Mouse (Mus musculus) intestine, postnatal 0 days (tissue): ENCODE data around the gene Pus10. TPM values are rescaled to one million over a fixed set of nuclear protein-coding genes. Genes with fewer than 3 reads are reported as not detected.

Source experiments
- ATAC-seq: fragments of 200-750 bp; cut with Nextera tagmentation; 2 replicates; pipeline ENCODE4 v1.8.0; 2017; ENCODE audit warnings: mild to moderate bottlenecking, moderate TSS enrichment, moderate library complexity
- H3K27ac ChIP-seq: fragments of 300-500 bp; sonication (generic); 2 replicates; pipeline ENCODE4 v1.5.1; 2014; ENCODE audit warnings: mild to moderate bottlenecking, low read depth, low read length, moderate library complexity
- H3K27me3 ChIP-seq: fragments of 300-500 bp; sonication (generic); replicated peaks from 2 replicates; pipeline ENCODE4 v1.6.1; 2014; ENCODE audit warnings: low read length, mixed read lengths; ENCODE audit not compliant: control insufficient read depth, insufficient read depth
- H3K36me3 ChIP-seq: fragments of 300-500 bp; sonication (generic); 2 replicates; pipeline ENCODE4 v1.6.1; 2014; ENCODE audit warnings: mild to moderate bottlenecking, moderate library complexity; ENCODE audit not compliant: control insufficient read depth, insufficient read depth
- H3K4me1 ChIP-seq: fragments of 300-500 bp; sonication (generic); replicated peaks from 2 replicates; pipeline ENCODE4 v1.6.1; 2014; ENCODE audit warnings: antibody characterized with exemption, low read length, mixed read lengths; ENCODE audit not compliant: control insufficient read depth, insufficient read depth
- H3K4me2 ChIP-seq: fragments of 300-500 bp; sonication (generic); replicated peaks from 2 replicates; pipeline ENCODE4 v1.6.1; 2014; ENCODE audit warnings: low read depth, mild to moderate bottlenecking, moderate library complexity
- H3K4me3 ChIP-seq: fragments of 300-500 bp; sonication (generic); 2 replicates; pipeline ENCODE4 v1.5.1; 2014; ENCODE audit warnings: low read depth, low read length
- H3K9ac ChIP-seq: fragments of 300-500 bp; sonication (generic); 2 replicates; pipeline ENCODE4 v1.6.1; 2014; ENCODE audit warnings: mild to moderate bottlenecking, low read depth, low read length
- H3K9me3 ChIP-seq: fragments of 300-500 bp; sonication (generic); 2 replicates; pipeline ENCODE4 v1.6.1; 2016; ENCODE audit warnings: mixed run types; ENCODE audit not compliant: control insufficient read depth
- CTCF ChIP-seq: sonication (generic); IDR thresholded peaks from 2 replicates; pipeline ENCODE4 v1.5.1; 2016; ENCODE audit warnings: low read depth, mild to moderate bottlenecking, control low read depth, antibody characterized with exemption, moderate library complexity
- WGBS: fragments of 180-500 bp; shearing (Covaris S2); extraction: QIAGEN DNeasy Blood & Tissue Kit; methylation state at CpG from one replicate; pipeline ENCODE4 v1.1.7; 2014; 5-methylcytosine and 5-hydroxymethylcytosine counted together
- polyA plus RNA-seq: library from polyadenylated mRNA; unstranded; fragments of >200 nt; fragmentation: Nextera tagmentation; extraction: Ambion mirVana; gene quantifications from 2 replicates; pipeline ENCODE4 v1.2.1, GENCODE M21; 2015

The Pus10 gene
- polyA plus RNA-seq, 1 experiment from 2014 or later, result 9.0 TPM

- TF ChIP-seq CTCF, result no peak
- Histone ChIP-seq H3K27me3 (no peaks in the 10 kb centered on the region), H3K36me3 (peaks cover 37% of the 10 kb centered on the region), H3K4me2 (no peak overlapping the region), H3K4me1 (no peaks in the 10 kb centered on the region), H3K9me3 (no peaks in the 10 kb centered on the region), H3K27ac (no peak overlapping the region), H3K4me3 (no peak overlapping the region), H3K9ac (no peak overlapping the region)
- ATAC-seq, result no peak
These were observed 18.0 kb upstream of the Pus10 start for GRCm38 (mm10) chr11:23647431-23647830.

DNA sequence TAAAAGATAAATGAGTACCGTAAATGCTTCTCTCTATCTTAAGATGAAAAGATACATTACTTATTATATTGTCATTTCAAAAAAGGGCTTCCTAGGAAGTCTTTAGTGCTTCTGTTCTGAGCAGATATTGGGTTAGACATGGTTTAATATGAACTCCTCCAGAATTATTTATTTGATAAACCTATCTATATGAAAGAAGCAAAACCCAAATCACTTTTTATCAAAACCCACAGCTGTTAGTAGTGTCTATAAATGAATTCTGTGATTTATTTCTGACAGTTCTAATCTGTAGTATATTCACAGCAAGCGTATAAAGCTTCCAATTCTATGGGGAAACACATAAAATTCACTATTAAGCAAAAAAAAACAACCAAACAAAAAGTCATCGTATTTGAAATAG, 17.6 kb upstream of the Pus10 start:
- no peaks in the 10 kb centered on the region for H3K4me1 ChIP-seq
- no peaks in the 10 kb centered on the region for H3K9me3 ChIP-seq
- 93% methylated on average over 3 of the region's 3 CpGs for WGBS

DNA sequence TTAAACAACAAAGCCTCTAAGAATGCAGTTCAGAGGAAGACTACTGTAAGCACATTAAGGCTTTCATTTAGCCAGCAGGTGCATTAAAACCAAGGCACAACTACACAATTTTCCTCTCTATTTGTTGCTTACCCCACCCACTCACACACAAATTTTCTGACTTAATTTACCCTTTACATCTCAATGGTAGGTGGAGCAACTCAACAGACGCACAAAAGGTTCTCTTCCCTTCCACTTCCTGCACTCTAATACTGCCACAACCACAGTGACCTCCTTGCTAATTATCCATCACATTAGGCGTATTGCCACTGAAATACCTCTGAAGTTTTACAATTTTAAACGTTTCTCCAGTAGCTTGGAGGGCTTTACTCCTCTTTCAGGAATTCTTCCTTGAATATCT, 11.8 kb upstream of the Pus10 start:
- Histone ChIP-seq H3K4me2 (no peak overlapping the region), H3K27me3 (no peaks in the 10 kb centered on the region), H3K27ac (no peak overlapping the region), H3K9me3 (no peaks in the 10 kb centered on the region), H3K36me3 (peaks cover 29% of the 10 kb centered on the region), H3K9ac (no peak overlapping the region), H3K4me3 (no peak overlapping the region), H3K4me1 (no peaks in the 10 kb centered on the region)
- no peak for ATAC-seq
- WGBS, result 75% methylated on average over 3 of the region's 3 CpGs
- TF ChIP-seq CTCF, result no peak

More for the DNA sequence above, 17.6 kb upstream of the Pus10 start:
- H3K36me3 ChIP-seq, result peaks cover 37% of the 10 kb centered on the region
- no peaks in the 10 kb centered on the region for H3K27me3 ChIP-seq
- no peak for TF ChIP-seq CTCF
- no peak overlapping the region for H3K4me3 ChIP-seq
- ATAC-seq, result no peak
- H3K27ac ChIP-seq, result no peak overlapping the region
- no peak overlapping the region for H3K4me2 ChIP-seq
- H3K9ac ChIP-seq, result no peak overlapping the region

GRCm38 (mm10) chr11:23657791-23658190, 7.7 kb upstream of the Pus10 start:
- ATAC-seq, result no peak
- 57% methylated on average over 2 of the region's 2 CpGs for WGBS

GRCm38 (mm10) chr11:23664232-23664631, 1.2 kb upstream of the Pus10 start:
- Histone ChIP-seq H3K4me1 (peaks cover 4% of the 10 kb centered on the region; the same call in 1 of the 2 replicates), H3K9me3 (no peaks in the 10 kb centered on the region)

More at GRCm38 (mm10) chr11:23657791-23658190, 7.7 kb upstream of the Pus10 start:
- Histone ChIP-seq H3K9ac (no peak overlapping the region), H3K4me2 (no peak overlapping the region), H3K9me3 (no peaks in the 10 kb centered on the region), H3K27me3 (no peaks in the 10 kb centered on the region), H3K36me3 (0 out of 2 replicates have a peak, but pooled peaks cover 5% of the 10 kb centered on the region), H3K27ac (no peak overlapping the region), H3K4me3 (no peak overlapping the region), H3K4me1 (peaks cover 2% of the 10 kb centered on the region; the same call in 1 of the 2 replicates)
- no peak for TF ChIP-seq CTCF

DNA sequence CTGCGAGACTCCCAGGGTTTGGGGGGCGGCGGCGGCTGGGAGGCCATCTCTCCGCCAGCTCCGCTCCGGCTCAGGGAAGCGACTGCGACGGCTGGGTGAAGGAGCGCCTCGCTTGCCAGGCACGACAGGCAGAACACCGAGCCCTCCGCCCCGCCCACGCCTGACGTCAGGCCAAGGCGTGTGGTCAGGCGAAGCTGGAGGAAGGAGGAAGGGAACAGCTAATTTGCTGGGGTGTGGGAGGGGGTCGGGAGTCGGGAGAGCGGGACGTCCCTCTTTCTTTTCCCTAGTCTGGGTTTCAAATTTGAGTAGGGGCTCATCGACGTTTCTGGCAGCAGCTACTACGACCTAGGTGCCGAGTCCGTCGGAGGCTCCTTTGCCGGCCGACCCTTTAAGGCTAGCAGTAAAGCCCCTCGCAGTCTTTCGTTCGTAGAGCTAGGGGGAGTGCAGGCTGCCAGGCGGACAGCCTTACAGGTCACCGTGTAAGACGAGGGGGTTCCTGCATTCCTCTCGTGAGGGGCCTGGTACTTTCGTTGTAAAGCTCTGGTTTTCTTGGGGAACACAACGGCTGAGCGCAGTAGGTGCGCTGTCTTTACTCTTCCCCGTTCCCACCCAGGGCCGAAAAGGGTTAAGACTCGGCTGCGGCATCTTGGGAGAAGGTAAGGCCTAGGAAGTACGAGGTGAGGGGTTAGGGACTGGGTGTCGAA, 476 bp downstream of the Pus10 start, which contains the start of gene Pex13:
Gene Pex13 (minus strand): TSS at position 162 of the 704 bp plus-strand sequence.
- Histone ChIP-seq H3K27me3 (no peaks in the 10 kb centered on the region), H3K9me3 (no peaks in the 10 kb centered on the region), H3K27ac (peak within 1 kb of the TSS; percentile 99), H3K4me3 (peak within 1 kb of the TSS; percentile 96), H3K4me1 (peaks cover 4% of the 10 kb centered on the region; the same call in 1 of the 2 replicates), H3K9ac (peak within 1 kb of the TSS; percentile 95), H3K36me3 (no peaks in the 10 kb centered on the region), H3K4me2 (peak within 1 kb of the TSS; percentile 69)
- ATAC-seq, result peak; percentile 91
- whole genome bisulfite sequencing, result under 1% methylated on average over 49 of the region's 49 CpGs
- peak; percentile 9; the same call in 1 of the 2 replicates for TF ChIP-seq CTCF

More at GRCm38 (mm10) chr11:23664232-23664631, 1.2 kb upstream of the Pus10 start:
- no peak overlapping the region for H3K9ac ChIP-seq
- no peak overlapping the region for H3K27ac ChIP-seq
- H3K27me3 ChIP-seq, result no peaks in the 10 kb centered on the region
- H3K36me3 ChIP-seq, result no peaks in the 10 kb centered on the region
- no peak for ATAC-seq
- TF ChIP-seq CTCF, result no peak
- H3K4me3 ChIP-seq, result no peak overlapping the region
- no peak overlapping the region for H3K4me2 ChIP-seq
